Mouse (Mus musculus) MEL (cell line): Measurements from ENCODE around the gene Bnc1. TPM values are rescaled to one million over a fixed set of nuclear protein-coding genes. Genes with fewer than 3 reads are reported as not detected.

ENCODE experiments used
- DNase-seq: peaks from one replicate; pipeline ENCODE4 v3.0.0; 2011; ENCODE audit warnings: low read depth, low spot score
- H3K27ac ChIP-seq: 2 replicates; pipeline ENCODE4 v1.5.1; 2012; ENCODE audit warnings: low read depth, mild to moderate bottlenecking, control low read depth, low read length, moderate library complexity; ENCODE audit not compliant: control insufficient read depth
- H3K27me3 ChIP-seq, 2 experiments: fragments of 150-350 bp in 1 of 2; sonication (generic) in 1 of 2; 2 replicates each; pipeline ENCODE4 v1.6.1; 2012; ENCODE audit warnings: low read length in 2 of 2, mild to moderate bottlenecking in 2 of 2, improper control_type of control experiment in 1 of 2, moderate library complexity in 1 of 2; ENCODE audit not compliant: insufficient read depth in 2 of 2, control insufficient read depth in 1 of 2
- H3K36me3 ChIP-seq, 2 experiments: 2 replicates each; pipeline ENCODE4 v1.6.1; 2012 to 2014; ENCODE audit warnings: low read length in 2 of 2, improper control_type of control experiment in 1 of 2, inconsistent platforms in 1 of 2, mild to moderate bottlenecking in 1 of 2; ENCODE audit not compliant: insufficient read depth in 2 of 2, control insufficient read depth in 1 of 2
- H3K4me1 ChIP-seq, 2 experiments: fragments of 150-350 bp in 1 of 2; sonication (generic) in 1 of 2; 2 replicates each; pipeline ENCODE4 v1.6.1; 2012; ENCODE audit warnings: low read length in 2 of 2, improper control_type of control experiment in 1 of 2, mild to moderate bottlenecking in 1 of 2; ENCODE audit not compliant: insufficient read depth in 2 of 2, control insufficient read depth in 1 of 2
- H3K4me3 ChIP-seq, 2 experiments: fragments of 150-350 bp in 1 of 2; sonication (generic) in 1 of 2; 2 replicates each; pipeline ENCODE4 v1.5.1; 2012; ENCODE audit warnings: low read depth in 2 of 2, low read length in 2 of 2, mild to moderate bottlenecking in 2 of 2, moderate library complexity in 2 of 2, control low read depth in 1 of 2, improper control_type of control experiment in 1 of 2; ENCODE audit not compliant: control insufficient read depth in 1 of 2, insufficient read depth in 1 of 2
- H3K79me2 ChIP-seq: 2 replicates; pipeline ENCODE4 v1.6.1; 2012; ENCODE audit warnings: mild to moderate bottlenecking, low read length, moderate library complexity; ENCODE audit not compliant: control insufficient read depth, poor library complexity, insufficient read depth
- H3K9ac ChIP-seq: 2 replicates; pipeline ENCODE4 v1.6.1; 2012; ENCODE audit warnings: low read depth, mild to moderate bottlenecking, control low read depth, low read length, moderate library complexity; ENCODE audit not compliant: control insufficient read depth, poor library complexity, severe bottlenecking
- H3K9me3 ChIP-seq: fragments of 150-350 bp; sonication (generic); replicated peaks from 2 replicates; pipeline ENCODE4 v1.6.1; 2012; ENCODE audit warnings: mild to moderate bottlenecking, low read length, improper control_type of control experiment, moderate library complexity; ENCODE audit not compliant: insufficient read depth
- BHLHE40 ChIP-seq: IDR thresholded peaks from 2 replicates; pipeline ENCODE4 v1.6.1; 2012; ENCODE audit warnings: low read depth, mild to moderate bottlenecking, inconsistent platforms, low read length, improper control_type of control experiment, borderline replicate concordance
- CHD1 ChIP-seq: IDR thresholded peaks from 2 replicates; pipeline ENCODE4 v1.6.1; 2012; ENCODE audit warnings: low read depth, mild to moderate bottlenecking, inconsistent platforms, low read length, improper control_type of control experiment
- CHD2 ChIP-seq: IDR thresholded peaks from 2 replicates; pipeline ENCODE4 v1.6.1; 2011; ENCODE audit warnings: low read length, improper control_type of control experiment
- CTCF ChIP-seq, 3 experiments: IDR thresholded peaks in 2 of 3; conservative IDR thresholded peaks in 1 of 3; 2 replicates each; pipeline ENCODE4 v1.5.1; 2011 to 2012; ENCODE audit warnings: low read length in 3 of 3, low read depth in 2 of 3, mild to moderate bottlenecking in 2 of 3, improper control_type of control experiment in 1 of 3, inconsistent platforms in 1 of 3, mixed read lengths in 1 of 3, moderate library complexity in 1 of 3; ENCODE audit not compliant: control insufficient read depth in 1 of 3, insufficient read depth in 1 of 3, poor library complexity in 1 of 3, severe bottlenecking in 1 of 3
- E2F4 ChIP-seq: IDR thresholded peaks from 2 replicates; pipeline ENCODE4 v1.6.1; 2011; ENCODE audit warnings: low read depth, low read length, improper control_type of control experiment, borderline replicate concordance
- ELF1 ChIP-seq: IDR thresholded peaks from 2 replicates; pipeline ENCODE4 v1.6.1; 2014; ENCODE audit warnings: low read depth, mild to moderate bottlenecking, inconsistent platforms, low read length, improper control_type of control experiment, moderate library complexity
- EP300 ChIP-seq, 2 experiments: IDR thresholded peaks; 2 replicates each; pipeline ENCODE4 v1.6.1; 2011; ENCODE audit warnings: improper control_type of control experiment in 2 of 2, low read length in 2 of 2, low read depth in 1 of 2, mild to moderate bottlenecking in 1 of 2
- ETS1 ChIP-seq: IDR thresholded peaks from 2 replicates; pipeline ENCODE4 v1.6.1; 2012; ENCODE audit warnings: low read depth, mild to moderate bottlenecking, inconsistent platforms, low read length, improper control_type of control experiment, moderate library complexity
- GABPA ChIP-seq: IDR thresholded peaks from 2 replicates; pipeline ENCODE4 v1.6.1; 2012; ENCODE audit warnings: low read depth, mild to moderate bottlenecking, inconsistent platforms, low read length, improper control_type of control experiment, moderate library complexity
- GATA1 ChIP-seq: IDR thresholded peaks from 2 replicates; pipeline ENCODE4 v1.6.1; 2011; ENCODE audit warnings: low read depth, low read length, improper control_type of control experiment
- HCFC1 ChIP-seq: IDR thresholded peaks from 2 replicates; pipeline ENCODE4 v1.6.1; 2012; ENCODE audit warnings: low read depth, mild to moderate bottlenecking, inconsistent platforms, low read length, improper control_type of control experiment, moderate library complexity
- JUND ChIP-seq: IDR thresholded peaks from 2 replicates; pipeline ENCODE4 v1.6.1; 2011; ENCODE audit warnings: low read depth, mild to moderate bottlenecking, improper control_type of control experiment, low read length
- MEF2A ChIP-seq: IDR thresholded peaks from 2 replicates; pipeline ENCODE4 v1.6.1; 2014; ENCODE audit warnings: low read depth, mild to moderate bottlenecking, inconsistent platforms, low read length, improper control_type of control experiment; ENCODE audit not compliant: poor library complexity, insufficient replicate concordance, severe bottlenecking; ENCODE audit errors: extremely low read depth
- MXI1 ChIP-seq: IDR thresholded peaks from 2 replicates; pipeline ENCODE4 v1.6.1; 2011; ENCODE audit warnings: mild to moderate bottlenecking, low read depth, low read length, improper control_type of control experiment
- MYC ChIP-seq: IDR thresholded peaks from 2 replicates; pipeline ENCODE4 v1.6.1; 2011; ENCODE audit warnings: low read depth, mild to moderate bottlenecking, low read length, improper control_type of control experiment, moderate library complexity
- NELFE ChIP-seq: IDR thresholded peaks from 2 replicates; pipeline ENCODE4 v1.6.1; 2011; ENCODE audit warnings: low read depth, low read length, improper control_type of control experiment
- NRF1 ChIP-seq: IDR thresholded peaks from 2 replicates; pipeline ENCODE4 v1.6.1; 2014; ENCODE audit warnings: low read depth, mild to moderate bottlenecking, inconsistent platforms, low read length, improper control_type of control experiment, moderate library complexity; ENCODE audit not compliant: poor library complexity, insufficient read depth, severe bottlenecking
- POLR2AphosphoS5 ChIP-seq: IDR thresholded peaks from 2 replicates; pipeline ENCODE4 v1.6.1; 2012; ENCODE audit warnings: low read depth, borderline replicate concordance, mild to moderate bottlenecking, inconsistent platforms, low read length, moderate library complexity, mixed read lengths
- TAL1 ChIP-seq: IDR thresholded peaks from 2 replicates; pipeline ENCODE4 v1.6.1; 2012; ENCODE audit warnings: mild to moderate bottlenecking, inconsistent platforms, low read length, moderate library complexity, mixed read lengths
- TBP ChIP-seq: IDR thresholded peaks from 2 replicates; pipeline ENCODE4 v1.8.0; 2011; ENCODE audit warnings: low read depth, low read length, improper control_type of control experiment
- USF1 ChIP-seq: IDR thresholded peaks from 2 replicates; pipeline ENCODE4 v1.6.1; 2014; ENCODE audit warnings: low read depth, mild to moderate bottlenecking, inconsistent platforms, low read length, improper control_type of control experiment, moderate library complexity
- USF2 ChIP-seq, 2 experiments: IDR thresholded peaks; 2 replicates each; pipeline ENCODE4 v1.6.1; 2011 to 2012; ENCODE audit warnings: improper control_type of control experiment in 2 of 2, low read length in 2 of 2, borderline replicate concordance in 1 of 2, inconsistent platforms in 1 of 2, low read depth in 1 of 2, mild to moderate bottlenecking in 1 of 2; ENCODE audit not compliant: insufficient read depth in 1 of 2
- ZC3H11A ChIP-seq: IDR thresholded peaks from 2 replicates; pipeline ENCODE4 v1.6.1; 2012; ENCODE audit warnings: low read depth, mild to moderate bottlenecking, inconsistent platforms, low read length, improper control_type of control experiment
- ZKSCAN1 ChIP-seq: IDR thresholded peaks from 2 replicates; pipeline ENCODE4 v1.6.1; 2012; ENCODE audit warnings: low read depth, mild to moderate bottlenecking, inconsistent platforms, low read length, improper control_type of control experiment, moderate library complexity
- ZNF384 ChIP-seq: IDR thresholded peaks from 2 replicates; pipeline ENCODE4 v1.6.1; 2012; ENCODE audit warnings: low read depth, mild to moderate bottlenecking, inconsistent platforms, low read length, improper control_type of control experiment
- polyA plus RNA-seq, 2 experiments: library from polyadenylated mRNA; stranded (reverse) in 1 of 2; unstranded in 1 of 2; fragments of >175 nt in 1 of 2; fragments of >200 nt in 1 of 2; gene quantifications; 2 replicates each; pipeline versions ENCODE4 v1.2.1 to v1.2.4; 2012; ENCODE audit warnings: low replicate concordance in 2 of 2, low read depth in 1 of 2; ENCODE audit not compliant: insufficient read length in 2 of 2, insufficient read depth in 1 of 2, missing spikeins in 1 of 2
- total RNA-seq: library from RNA; depleted of rRNA; stranded (reverse); fragments of 300-350 nt; gene quantifications from 2 replicates; pipeline ENCODE4 v1.2.3, GENCODE M21; 2012

Gene Bnc1
- total and polyA plus RNA-seq, 3 experiments = not detected

DNA sequence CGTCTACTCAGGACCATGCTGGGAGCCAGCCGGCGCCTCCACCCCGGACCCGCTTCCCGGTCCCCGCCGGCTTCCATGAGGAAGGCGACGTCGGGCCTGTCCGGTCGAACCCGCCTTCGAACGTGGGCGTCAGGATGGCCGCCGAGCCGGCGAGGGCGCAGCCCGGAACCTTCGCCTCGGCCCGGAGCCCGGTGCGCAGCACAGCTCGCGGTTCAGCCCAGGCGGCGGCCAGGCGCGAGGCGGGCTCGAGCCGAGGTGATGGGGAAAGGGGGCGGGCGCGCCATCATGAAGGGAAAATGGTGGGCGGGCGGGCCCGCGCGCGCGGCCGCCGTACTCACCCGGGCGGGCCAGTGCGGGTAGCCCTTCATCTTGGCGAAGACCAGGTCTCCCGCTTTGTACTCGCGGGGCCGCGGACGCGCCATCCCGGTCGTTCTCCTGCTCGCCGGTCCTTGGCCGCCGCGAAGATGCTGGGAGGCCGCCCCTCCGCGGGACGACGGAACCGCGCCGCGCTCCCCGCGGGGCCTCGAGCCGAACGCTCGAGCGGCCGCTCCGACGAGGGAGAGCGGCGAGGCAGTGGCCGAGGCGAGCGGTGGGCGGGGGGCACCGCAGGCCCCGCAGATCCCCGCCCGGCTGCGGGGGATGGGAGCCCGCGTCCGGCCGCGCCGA lies 58.4 kb downstream of the Bnc1 start:
- Histone ChIP-seq H3K9ac (no peak overlapping the region), H3K27me3 (no peaks in the 10 kb centered on the region; a peak in 1 of 4 replicates)

DNA sequence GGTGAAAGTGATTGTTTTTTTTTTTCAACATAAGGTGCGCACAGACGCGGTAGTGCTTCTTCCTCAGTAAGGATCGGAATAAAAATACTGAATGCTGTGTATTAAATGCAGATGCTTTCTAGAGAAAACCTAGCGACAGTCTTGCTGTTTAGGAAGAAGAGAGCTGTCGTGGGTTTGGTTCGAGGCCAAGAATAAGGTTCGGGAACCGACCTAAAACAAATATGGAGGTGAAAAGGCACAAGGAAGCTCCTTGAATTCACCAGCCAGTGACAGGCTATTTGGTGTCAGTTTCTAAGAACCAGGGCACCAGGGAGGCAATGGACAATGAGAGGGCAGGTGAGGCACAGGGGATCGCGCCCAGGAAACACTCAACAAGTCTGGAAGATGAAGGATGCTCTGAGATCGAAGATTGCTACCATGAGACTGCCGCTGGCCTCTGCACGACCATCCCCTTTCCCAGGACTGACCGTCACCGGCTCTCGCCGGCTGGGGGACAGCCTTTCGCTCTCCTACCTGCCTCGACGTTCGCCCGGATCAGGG lies 59.0 kb downstream of the Bnc1 start:
- Histone ChIP-seq H3K4me1 (no peaks in the 10 kb centered on the region), H3K4me3 (no peak overlapping the region), H3K36me3 (no peaks in the 10 kb centered on the region), H3K9ac (no peak overlapping the region), H3K9me3 (no peaks in the 10 kb centered on the region), H3K27ac (no peak overlapping the region), H3K79me2 (no peaks in the 10 kb centered on the region), H3K27me3 (no peaks in the 10 kb centered on the region; a peak in 1 of 4 replicates)
- TF ChIP-seq E2F4 = no peak
- TF ChIP-seq ETS1 = no peak
- no peak for TF ChIP-seq EP300 (IDR thresholded peaks at IDR 0.05; ENCODE audit: low read depth in 1 of 2, low read length in 2 of 2)
- no peak for TF ChIP-seq CHD1
- no peak for TF ChIP-seq CHD2
- no peak for TF ChIP-seq BHLHE40
- TF ChIP-seq GABPA = no peak
- no peak for TF ChIP-seq ZC3H11A
- TF ChIP-seq ZKSCAN1 = no peak
- TF ChIP-seq TAL1 = no peak
- TF ChIP-seq MEF2A = no peak
- TF ChIP-seq USF1 = no peak
- TF ChIP-seq HCFC1 = no peak
- no peak for TF ChIP-seq TBP
- no peak for TF ChIP-seq ZNF384
- TF ChIP-seq GATA1 = no peak
- no peak for TF ChIP-seq NELFE
- TF ChIP-seq JUND = no peak
- TF ChIP-seq MYC = no peak
- no peak for DNase-seq

More for the DNA sequence above, 58.4 kb downstream of the Bnc1 start:
- Histone ChIP-seq H3K9me3 (no peaks in the 10 kb centered on the region), H3K4me3 (no peak overlapping the region), H3K4me1 (no peaks in the 10 kb centered on the region), H3K36me3 (no peaks in the 10 kb centered on the region), H3K79me2 (no peaks in the 10 kb centered on the region), H3K27ac (no peak overlapping the region)
- TF ChIP-seq ETS1 (no peak), EP300 (IDR thresholded peaks at IDR 0.05; ENCODE audit: low read depth in 1 of 2, low read length in 2 of 2) (no peak), POLR2AphosphoS5 (no peak), NRF1 (no peak), MXI1 (no peak), CTCF (IDR thresholded peaks at IDR 0.05 in 2 of 3, conservative IDR thresholded peaks at IDR 0.05 in 1 of 3; ENCODE audit: control insufficient read depth in 1 of 3, insufficient read depth in 1 of 3, low read depth in 2 of 3, low read length in 3 of 3, poor library complexity in 1 of 3, severe bottlenecking in 1 of 3) (no peak), JUND (no peak), USF2 (IDR thresholded peaks at IDR 0.05; ENCODE audit: borderline replicate concordance in 1 of 2, insufficient read depth in 1 of 2, low read depth in 1 of 2, low read length in 2 of 2) (no peak), HCFC1 (no peak), ZKSCAN1 (no peak), MEF2A (no peak), ELF1 (no peak), CHD1 (no peak)
- no peak for DNase-seq
